ENCODE assay signal across 8 mouse cellular contexts in the genomic region with DNA sequence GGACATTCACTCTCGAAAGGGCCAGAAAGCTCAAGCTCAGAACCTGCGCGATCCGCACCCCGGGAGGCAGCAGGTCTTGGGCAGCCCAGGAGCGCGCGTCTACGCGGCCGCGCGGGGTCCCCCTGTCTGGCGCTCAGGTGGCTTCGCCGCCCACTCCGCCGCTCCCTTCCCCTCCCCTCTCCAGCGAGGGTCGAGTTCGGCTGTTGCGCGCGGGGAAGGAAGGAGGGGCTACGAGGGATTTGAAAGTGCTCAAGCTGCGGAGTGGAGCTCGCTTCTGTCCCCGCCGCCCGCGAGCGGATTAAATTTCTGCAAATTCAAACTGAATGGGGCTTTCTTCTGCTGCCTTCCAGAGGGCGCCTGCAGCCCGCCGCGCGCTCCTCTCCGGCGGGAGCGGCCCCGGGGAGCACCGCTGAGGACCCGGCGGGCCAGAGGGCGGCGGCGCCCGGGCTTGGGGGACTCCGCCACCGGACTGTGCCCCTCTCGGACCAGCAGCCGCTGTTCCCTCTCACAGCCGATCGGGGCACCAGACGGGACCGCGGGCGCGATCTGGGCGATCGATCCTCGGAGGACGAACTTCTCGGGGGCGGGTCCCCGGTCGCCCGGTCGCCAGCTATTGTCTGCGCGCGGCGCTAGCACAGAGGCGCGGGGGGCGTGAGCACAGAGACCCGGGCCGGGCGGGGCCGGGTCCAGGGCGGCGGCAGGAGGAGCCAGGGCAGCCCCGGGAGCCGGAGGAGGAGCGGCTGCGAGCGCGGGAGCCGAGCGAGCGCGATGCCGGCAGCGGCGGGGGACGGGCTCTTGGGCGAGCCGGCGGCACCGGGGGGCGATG. TPM values are rescaled to one million over a fixed set of nuclear protein-coding genes. Genes with fewer than 3 reads are reported as not detected.
DNase-seq lines count a peak whose midpoint lies in the region; ATAC-seq and TF ChIP-seq lines count a peak whose summit lies in the region.

A gene (plus strand): TSS at position 326 of the 826 bp plus-strand sequence.

- peaks cover 4% of the 10 kb centered on the region for H3K4me1 ChIP-seq in cortical plate, adult 2 months (ENCODE audit: control insufficient read depth, insufficient read depth, low read length)
- H3K4me1 ChIP-seq in intestine, embryonic 14.5 days (replicated peaks; ENCODE audit: control insufficient read depth, insufficient read depth, low read length): peaks cover 37% of the 10 kb centered on the region
- peaks cover 46% of the 10 kb centered on the region for H3K4me1 ChIP-seq in midbrain, embryonic 15.5 days
- peaks cover 23% of the 10 kb centered on the region for H3K4me1 ChIP-seq in testis, adult 2 months (ENCODE audit: control insufficient read depth, insufficient read depth, low read length)

- H3K4me2 ChIP-seq in intestine, embryonic 14.5 days (ENCODE audit: low read length): peak within 1 kb of the TSS; percentile 67
- H3K4me2 ChIP-seq in midbrain, embryonic 15.5 days: peak within 1 kb of the TSS; percentile 86

- H3K27ac ChIP-seq in cortical plate, adult 2 months (ENCODE audit: insufficient read depth, low read length): peak within 1 kb of the TSS; percentile 74
- H3K27ac ChIP-seq in intestine, embryonic 14.5 days (ENCODE audit: low read depth): peak within 1 kb of the TSS; percentile 94
- peak within 1 kb of the TSS; percentile 89 for H3K27ac ChIP-seq in midbrain, embryonic 15.5 days
- H3K27ac ChIP-seq in testis, adult 2 months (ENCODE audit: control insufficient read depth, insufficient read depth, low read depth, low read length): no peak within 1 kb of the TSS

- 0 out of 2 replicates have a peak, but pooled peaks cover 1% of the 10 kb centered on the region for H3K36me3 ChIP-seq in intestine, embryonic 14.5 days (ENCODE audit: control insufficient read depth, insufficient read depth, low read length)
- H3K36me3 ChIP-seq in midbrain, embryonic 15.5 days (replicated peaks): no peaks in the 10 kb centered on the region
- H3K36me3 ChIP-seq in testis, adult 2 months (ENCODE audit: control insufficient read depth, insufficient read depth, low read length): no peaks in the 10 kb centered on the region

- WGBS in intestine, embryonic 14.5 days: 0% methylated on average over 91 of the region's 101 CpGs
- WGBS in midbrain, embryonic 15.5 days: under 1% methylated on average over 92 of the region's 101 CpGs

- TF ChIP-seq CTCF in cortical plate, adult 2 months (IDR thresholded peaks at IDR 0.05; ENCODE audit: extremely low read depth, insufficient read depth, low read length): no peak
- no peak for TF ChIP-seq CTCF in testis, adult 2 months (IDR thresholded peaks at IDR 0.05; ENCODE audit: control insufficient read depth, insufficient read depth, insufficient replicate concordance, low read depth, low read length)

- H3K9ac ChIP-seq in intestine, embryonic 14.5 days (ENCODE audit: low read length): peak within 1 kb of the TSS; percentile 84
- H3K9ac ChIP-seq in midbrain, embryonic 15.5 days: peak within 1 kb of the TSS; percentile 73

- H3K9me3 ChIP-seq in intestine, embryonic 14.5 days (ENCODE audit: control insufficient read depth, low read length): no peaks in the 10 kb centered on the region
- H3K9me3 ChIP-seq in midbrain, embryonic 15.5 days: no peaks in the 10 kb centered on the region

- intact Hi-C loops in left cerebral cortex, postnatal 4 days (cut with DNase I): no loop called here

- H3K4me3 ChIP-seq in cortical plate, adult 2 months (ENCODE audit: insufficient read depth, low read length): peak within 1 kb of the TSS; percentile 94
- H3K4me3 ChIP-seq in intestine, embryonic 14.5 days (ENCODE audit: low read depth, low read length): peak within 1 kb of the TSS; percentile 85
- H3K4me3 ChIP-seq in midbrain, embryonic 15.5 days: peak within 1 kb of the TSS; percentile 74
- H3K4me3 ChIP-seq in testis, adult 2 months (ENCODE audit: control insufficient read depth, low read depth, low read length): peak within 1 kb of the TSS; percentile 79

- no peaks in the 10 kb centered on the region for H3K27me3 ChIP-seq in intestine, embryonic 14.5 days (replicated peaks; ENCODE audit: control insufficient read depth, insufficient read depth, low read length)
- peaks cover 6% of the 10 kb centered on the region; the same call in 1 of the 2 replicates for H3K27me3 ChIP-seq in midbrain, embryonic 15.5 days (replicated peaks)
- H3K27me3 ChIP-seq in testis, adult 2 months (ENCODE audit: control insufficient read depth, insufficient read depth, low read length): peaks cover 8% of the 10 kb centered on the region

- peak; percentile 43 for DNase-seq in adrenal gland, adult 8-10 months
- peak; percentile 60 for DNase-seq in gastrocnemius, postnatal 25 days
- DNase-seq in intestine, embryonic 14.5 days (ENCODE audit: low spot score): peak; percentile 91
- peak; percentile 77 for DNase-seq in left cerebral cortex, postnatal 4 days

- no peak; the same call in 1 of the 2 replicates for TF ChIP-seq POLR2A in cortical plate, adult 2 months (IDR thresholded peaks at IDR 0.05; ENCODE audit: extremely low read depth, insufficient read depth, low read length)
- TF ChIP-seq POLR2A in testis, adult 2 months (IDR thresholded peaks at IDR 0.05; ENCODE audit: control insufficient read depth, low read depth, low read length): no peak

- peak; percentile 78 for ATAC-seq in intestine, embryonic 14.5 days (replicated peaks; ENCODE audit: low FRiP score, low TSS enrichment, low read depth)
- peak; percentile 79 for ATAC-seq in midbrain, embryonic 15.5 days (replicated peaks)
- no peak for ATAC-seq in megakaryocyte-erythroid progenitor cell, adult 5-6 weeks (replicated peaks; ENCODE audit: low FRiP score, low TSS enrichment, poor library complexity, severe bottlenecking)

RNA-seq across cellular contexts. Expression of the gene that starts here (rescaled TPM):
- total RNA-seq in adrenal gland, adult 8-10 months (2022): 10 to 100 TPM in 2 of 4 experiments, 1 to 10 TPM in 2; 5.3 to 14.9 (median 8.2) TPM
- polyA plus RNA-seq in cortical plate, adult 2 months (2012; rRNA removed): 12.1 and 14.5 TPM in 2 replicates
- under 1 TPM; 0.67 to 0.74 TPM for total RNA-seq in gastrocnemius, postnatal 25 days (2021)
- polyA plus RNA-seq in intestine, embryonic 14.5 days (2014; fragmentation: Nextera tagmentation; extraction: Ambion mirVana): 11.0 and 12.2 TPM in 2 replicates
- total RNA-seq in left cerebral cortex, postnatal 4 days (2021): 10 to 100 TPM; 12.6 to 15.2 TPM
- 7.3 TPM in 2 replicates for polyA plus RNA-seq in midbrain, embryonic 15.5 days (2015; fragmentation: Nextera tagmentation; extraction: Ambion mirVana)
- 5.0 and 5.7 TPM in 2 replicates for polyA plus RNA-seq in testis, adult 2 months (2012; rRNA removed)
- not detected in 2 replicates for total RNA-seq in megakaryocyte-erythroid progenitor cell, adult 5-6 weeks (2014; fragmentation: Nextera tagmentation)
- not detected in 2 replicates for total RNA-seq in megakaryocyte-erythroid progenitor cell, adult 5-6 weeks (2017)

Comparison
In these comparisons a context has a peak if more than half of its experiments do, and no peak if none do; other contexts are left out.
1. Peak in DNase-seq in gastrocnemius, postnatal 25 days; RNA of the gene not detected or under 1 TPM.